Mouse (Mus musculus) CD4-positive, CD25-positive, alpha-beta regulatory T cell, adult 4 months (primary cell): ENCODE measurements around the gene Mboat1. TPM values are rescaled to one million over a fixed set of nuclear protein-coding genes. Genes with fewer than 3 reads are reported as not detected.
A peak's percentile ranks its signal among the peaks of the same experiment; 100 is the strongest.

ENCODE experiments used
- ATAC-seq: one replicate; pipeline ENCODE4 v1.8.0; 2017
- polyA plus RNA-seq, 2 experiments: library from polyadenylated mRNA; unstranded; fragments of 100-300 nt; shearing (Covaris generic); gene quantifications; one replicate each; pipeline ENCODE4 v1.2.1; 2017

Mboat1 gene
- polyA plus RNA-seq, 2 experiments from 2014 or later, result 9.6 to 9.8 TPM

DNA sequence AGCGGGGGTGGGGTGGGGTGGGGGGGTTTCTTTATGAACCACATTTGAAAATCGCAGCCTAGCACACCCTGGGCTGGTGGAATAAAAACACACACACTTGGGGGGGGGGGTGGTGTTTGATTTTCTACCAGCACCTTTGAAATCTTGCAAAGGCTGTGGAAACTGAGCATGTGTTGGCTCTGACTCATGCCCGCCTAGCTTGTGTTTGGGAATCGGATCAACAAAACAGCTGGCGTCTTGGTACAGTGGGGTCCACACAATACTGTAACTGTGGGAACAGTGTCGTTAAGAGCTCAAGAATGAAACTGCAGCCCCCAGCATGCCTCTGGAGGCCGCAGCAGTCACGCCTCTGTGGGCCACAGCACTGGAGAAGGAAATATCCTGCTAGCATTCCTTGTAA is 50.2 kb downstream of the Mboat1 start:
- ATAC-seq, result no peak

DNA sequence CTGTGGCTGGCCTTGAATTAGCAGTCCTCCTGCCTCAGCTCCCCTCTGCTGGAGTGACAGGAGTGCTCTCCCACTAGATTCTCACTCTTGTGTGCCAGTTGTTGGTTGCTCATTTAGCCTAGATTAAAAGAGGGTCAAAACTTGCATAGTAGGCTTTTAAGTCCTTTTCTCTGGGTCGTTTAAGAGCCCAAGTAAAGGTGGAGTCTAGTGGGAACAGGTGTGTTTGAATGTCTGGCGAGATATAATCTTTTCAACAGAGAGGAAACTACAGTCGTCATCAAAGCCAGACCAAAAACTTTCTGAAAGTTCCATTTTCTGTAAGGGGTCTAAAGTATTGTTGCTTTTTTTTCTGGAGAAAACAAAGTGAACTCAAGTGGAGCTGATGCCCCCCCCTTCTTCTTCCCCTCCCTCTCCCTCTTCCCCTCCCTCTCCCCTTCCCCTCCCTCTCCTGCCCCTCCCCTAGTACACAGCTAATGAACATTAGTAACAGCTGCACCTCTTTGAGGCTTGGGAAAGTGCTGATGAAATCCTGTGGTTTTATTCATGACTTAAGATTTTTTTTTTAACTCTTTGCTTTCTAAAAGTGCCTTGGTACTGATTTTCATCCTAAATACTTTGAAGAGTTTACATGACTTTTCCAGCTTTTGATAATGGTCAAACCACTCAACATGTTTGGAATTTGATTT is 55.9 kb downstream of the Mboat1 start:
- ATAC-seq, result peak; percentile 47

GRCm38 (mm10) chr13:30193363-30193762 is 57.1 kb downstream of the Mboat1 start:
- peak; percentile 32 for ATAC-seq

GRCm38 (mm10) chr13:30194834-30195233 is 58.5 kb downstream of the Mboat1 start:
- no peak for ATAC-seq

- ATAC-seq, result no peak
Observed at GRCm38 (mm10) chr13:30196661-30197060, 60.4 kb downstream of the Mboat1 start.

- ATAC-seq, result no peak
Observed at GRCm38 (mm10) chr13:30198101-30198570, 61.8 kb downstream of the Mboat1 start.

DNA sequence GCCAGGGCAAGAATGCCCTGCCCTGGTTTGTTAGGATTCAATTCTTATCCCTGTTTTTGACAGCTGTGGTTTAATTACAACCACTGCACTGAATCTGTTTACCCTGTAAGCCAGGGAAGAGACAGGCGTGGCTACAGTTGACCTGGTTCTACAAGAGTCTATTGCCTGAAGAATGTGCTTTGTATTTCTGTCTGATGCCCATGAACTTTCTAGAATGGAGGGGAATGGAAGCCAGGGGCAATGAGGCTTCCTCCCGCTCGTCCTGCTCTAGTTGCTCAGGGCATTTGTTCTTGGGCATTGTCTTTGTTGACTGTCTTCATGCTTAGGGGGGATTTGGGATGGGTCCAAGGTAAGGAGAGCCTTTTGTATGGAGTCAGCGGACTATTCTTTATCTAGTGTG is 63.5 kb downstream of the Mboat1 start:
- ATAC-seq, result no peak

DNA sequence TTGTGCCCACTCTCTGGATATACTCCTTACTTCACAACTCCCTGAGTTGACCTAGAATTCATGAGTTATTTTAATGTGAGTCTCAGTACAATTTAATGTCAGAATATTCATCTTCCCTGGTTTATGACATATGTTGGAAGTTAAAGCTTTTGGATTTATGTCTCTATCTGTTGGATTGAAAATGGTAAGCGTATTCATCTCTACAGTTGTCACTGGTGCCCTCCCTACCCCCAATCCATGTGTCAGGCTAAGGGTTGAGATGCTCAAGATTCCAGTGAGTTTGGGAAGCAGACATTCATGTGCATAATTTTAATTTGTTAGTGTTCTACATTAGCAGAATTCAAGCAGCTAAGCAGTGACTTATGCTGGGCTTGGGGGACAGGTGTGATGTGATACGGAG is 64.4 kb downstream of the Mboat1 start:
- ATAC-seq, result no peak

DNA sequence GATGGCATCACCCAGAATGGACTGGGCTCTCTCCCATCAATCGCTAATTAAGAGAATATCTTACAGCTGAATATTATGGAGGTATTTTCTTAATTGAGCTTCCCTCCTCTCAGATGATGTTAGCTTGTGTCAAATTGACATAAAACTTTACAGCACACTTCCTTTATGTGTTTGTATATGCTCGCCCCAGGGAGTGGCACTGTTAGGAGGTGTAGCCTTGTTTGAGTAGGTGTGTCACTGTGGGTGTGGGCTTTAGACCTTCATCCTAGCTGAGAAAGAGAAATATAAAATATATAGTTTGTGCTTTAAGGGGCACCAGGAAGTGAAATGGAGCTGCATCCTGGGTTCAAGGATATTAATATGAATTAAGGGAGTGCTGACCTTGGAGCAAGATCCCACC is 66.7 kb downstream of the Mboat1 start:
- no peak for ATAC-seq

DNA sequence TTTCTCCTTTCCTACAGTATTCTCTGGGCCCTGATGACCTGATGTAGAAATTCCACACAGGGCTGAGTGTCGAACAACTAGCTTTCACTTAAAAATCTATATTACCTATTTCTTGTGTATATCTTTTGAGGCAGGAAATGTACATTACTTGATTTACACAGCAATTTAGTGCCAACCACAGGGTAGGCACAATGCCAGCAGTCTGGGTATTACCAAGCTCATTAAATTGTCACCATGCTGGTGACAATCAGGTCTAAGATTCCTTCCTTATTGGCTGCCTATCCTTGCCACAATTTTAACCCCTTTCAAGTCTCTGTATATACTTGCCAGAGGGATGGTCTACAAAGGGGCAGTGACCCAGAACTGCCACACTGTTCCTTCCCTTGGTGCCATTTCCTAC is 71.9 kb downstream of the Mboat1 start:
- no peak for ATAC-seq

DNA sequence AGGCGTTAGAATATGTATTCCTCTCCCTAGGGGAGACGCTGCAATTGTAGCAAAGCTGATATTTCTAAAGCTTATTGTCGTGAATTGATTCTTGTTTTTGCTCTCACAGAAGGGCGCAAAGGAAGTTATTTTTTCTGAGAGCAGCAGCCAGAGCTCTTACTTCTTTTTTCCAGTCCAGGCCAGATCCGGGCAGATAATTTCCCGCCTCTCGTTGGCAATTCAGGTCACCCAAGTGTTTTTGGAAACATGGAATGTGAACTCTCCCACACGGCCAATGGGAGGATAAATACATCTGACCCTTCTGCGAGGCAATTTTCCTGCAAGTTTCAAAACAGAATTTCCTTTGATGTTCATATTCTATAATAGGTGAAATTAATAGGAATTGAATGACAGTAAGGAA is 77.0 kb downstream of the Mboat1 start:
- no peak for ATAC-seq

GRCm38 (mm10) chr13:30217588-30218371 is 81.5 kb downstream of the Mboat1 start:
- ATAC-seq, result no peak

DNA sequence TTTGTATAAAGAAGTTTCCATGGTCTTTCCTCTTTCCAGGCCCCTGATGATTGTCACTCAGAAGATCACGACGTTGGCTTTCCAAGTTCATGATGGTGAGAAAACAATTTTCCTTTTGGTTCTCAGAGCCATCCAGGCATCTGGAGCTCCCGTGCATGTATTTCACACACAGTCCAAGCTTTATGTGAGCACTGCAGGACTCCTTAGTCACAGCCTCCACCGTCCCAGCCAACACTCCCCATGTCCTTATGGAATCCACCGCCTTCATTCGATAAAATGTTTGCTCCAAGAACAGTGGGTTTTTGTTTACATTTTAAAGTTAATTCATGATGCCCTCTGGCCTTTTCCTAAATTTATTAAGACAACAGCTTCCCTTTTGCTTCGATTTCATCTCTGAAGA is 83.3 kb downstream of the Mboat1 start:
- no peak for ATAC-seq

DNA sequence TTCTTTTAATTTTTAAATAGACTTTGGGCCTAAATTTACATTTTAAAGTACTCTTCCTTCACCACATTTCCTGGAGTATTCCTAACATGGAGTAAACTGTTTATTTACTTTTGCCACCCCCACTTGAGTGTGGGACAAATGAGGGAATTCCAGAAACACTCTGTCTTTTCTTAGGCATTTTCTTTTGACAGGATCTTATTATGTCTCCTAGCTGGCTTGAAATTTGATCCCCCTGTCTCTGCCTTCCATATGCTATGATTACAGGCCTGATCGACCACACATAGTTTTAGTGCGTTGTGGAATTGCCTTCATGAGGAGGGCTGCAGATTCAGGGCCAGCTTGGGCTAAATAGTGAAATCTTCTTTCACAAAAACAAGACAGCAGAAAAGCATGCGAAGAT is 85.0 kb downstream of the Mboat1 start:
- no peak for ATAC-seq

DNA sequence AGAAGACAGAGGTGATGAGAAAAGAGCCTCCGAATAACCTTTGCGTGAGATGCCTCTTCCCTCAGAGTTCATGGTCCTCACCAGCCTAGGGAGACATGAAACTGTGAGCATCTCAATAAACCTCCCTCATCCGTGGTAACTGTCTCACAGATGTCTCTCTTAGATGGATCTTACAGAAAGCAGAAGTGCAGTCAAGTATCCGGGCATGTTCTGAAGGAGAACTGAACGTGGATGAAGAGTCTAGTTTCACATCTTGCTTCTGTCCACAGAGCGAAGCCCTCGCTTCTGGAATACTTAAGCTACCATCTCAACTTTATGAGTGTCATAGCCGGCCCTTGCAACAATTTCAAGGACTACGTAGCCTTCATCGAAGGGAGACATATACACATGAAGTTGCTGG is 87.8 kb downstream of the Mboat1 start:
- no peak for ATAC-seq

DNA sequence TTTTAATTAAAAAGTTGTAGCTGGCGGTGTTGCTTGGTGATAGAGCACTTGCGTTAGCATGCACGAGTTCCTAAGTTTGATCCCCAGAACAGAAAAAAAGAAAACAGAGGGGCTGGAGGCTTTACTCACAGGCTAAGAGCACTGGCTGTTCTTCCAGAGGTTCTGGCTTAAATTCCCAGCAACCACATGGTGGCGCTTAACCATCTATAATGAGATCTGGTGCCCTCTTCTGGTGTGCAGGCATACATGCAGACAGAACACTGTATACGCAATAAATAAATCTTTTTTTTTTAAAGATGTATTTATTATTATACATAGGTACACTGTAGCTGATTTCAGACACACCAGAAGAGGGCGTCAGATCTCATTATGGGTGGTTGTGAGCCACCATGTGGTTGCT is 88.4 kb downstream of the Mboat1 start:
- no peak for ATAC-seq

- ATAC-seq, result no peak
Observed at GRCm38 (mm10) chr13:30228762-30229161, 92.5 kb downstream of the Mboat1 start.

- ATAC-seq, result no peak
Observed at GRCm38 (mm10) chr13:30229625-30230139, 93.4 kb downstream of the Mboat1 start.

DNA sequence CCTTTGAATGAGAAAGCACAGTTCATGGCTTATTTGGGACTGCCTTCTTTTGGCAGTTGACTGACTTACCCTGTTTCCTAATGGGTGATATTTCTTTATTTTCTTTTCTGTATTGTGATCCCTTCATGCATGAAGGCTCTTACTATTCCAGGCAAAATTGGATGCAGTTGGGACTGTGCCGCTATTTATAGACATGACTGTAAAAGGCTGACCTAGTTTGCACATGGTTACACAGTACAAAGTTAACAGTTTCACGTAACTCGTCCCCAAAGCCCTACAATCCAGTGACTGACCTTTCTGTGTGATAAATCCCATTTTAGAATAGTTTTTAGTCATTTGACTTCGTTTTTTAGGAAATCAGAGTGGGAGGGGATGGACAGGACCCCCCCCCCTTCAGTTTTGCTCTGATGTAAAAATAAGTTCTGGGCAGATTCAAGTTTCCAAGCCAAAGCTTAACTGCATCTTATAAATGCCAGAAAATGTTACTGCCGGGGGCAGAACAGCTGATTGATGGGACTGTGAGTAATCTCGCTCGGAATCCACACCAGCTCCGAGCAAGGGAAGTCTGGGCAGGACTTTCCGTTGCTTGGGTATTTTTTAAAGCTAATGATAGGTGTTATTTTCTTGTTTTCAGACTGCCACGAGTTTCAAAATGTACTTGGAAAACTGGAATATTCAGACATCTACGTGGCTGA is 98.9 kb downstream of the Mboat1 start:
- ATAC-seq, result no peak

GRCm38 (mm10) chr13:30239396-30239795 is 103.1 kb downstream of the Mboat1 start:
- no peak for ATAC-seq

- ATAC-seq, result no peak
Observed at GRCm38 (mm10) chr13:30245573-30245972, 109.3 kb downstream of the Mboat1 start.

DNA sequence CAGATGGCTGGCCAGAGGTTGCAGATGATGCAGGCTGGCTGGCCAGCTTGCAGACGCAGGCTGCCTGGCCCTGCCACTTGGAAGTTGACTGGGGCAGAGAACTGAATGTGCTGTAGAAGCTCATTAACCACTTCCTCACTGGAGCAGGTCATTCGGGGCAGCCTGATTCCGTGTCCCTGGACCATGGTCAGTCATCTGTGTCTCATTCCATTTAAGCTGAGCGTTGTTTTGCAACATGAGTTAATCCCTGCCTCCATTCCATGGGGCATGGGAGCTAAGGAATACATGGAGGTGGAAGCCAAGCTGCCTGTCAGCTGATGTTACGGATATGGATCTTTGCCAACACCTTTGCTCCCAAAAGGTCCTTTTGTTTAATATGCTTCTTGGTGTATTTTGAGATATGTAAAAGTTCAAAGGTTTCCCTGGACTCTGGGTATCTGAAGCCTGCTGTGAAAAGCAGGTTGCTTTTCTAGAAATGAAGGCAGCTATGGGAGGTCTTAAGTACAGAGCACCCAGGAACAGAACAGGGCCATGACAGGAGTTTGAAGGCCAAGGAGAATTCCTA is 114.1 kb downstream of the Mboat1 start:
- ATAC-seq, result no peak

DNA sequence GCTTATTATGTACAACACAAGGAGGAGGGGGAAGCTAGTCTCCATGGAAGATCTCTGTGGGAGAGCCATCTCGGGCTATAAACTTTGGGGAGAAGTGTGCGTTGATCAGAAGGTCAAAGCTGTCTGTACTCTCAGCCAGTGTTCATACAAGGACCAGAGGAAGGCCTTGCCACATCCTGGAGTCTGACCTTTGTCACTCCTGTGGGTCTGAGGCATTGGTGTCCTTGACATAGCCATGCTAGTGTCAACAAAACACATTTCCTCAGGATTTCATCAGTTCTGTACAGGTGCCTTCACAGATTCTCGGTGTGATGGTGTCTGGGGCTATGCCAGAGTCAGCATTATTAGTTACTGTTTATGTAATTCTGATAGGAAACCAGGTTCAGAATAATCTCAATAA is 115.1 kb downstream of the Mboat1 start:
- no peak for ATAC-seq
